Mouse (Mus musculus) liver, adult 2 months (tissue): ENCODE measurements around the gene Ptk6.

Source experiments
- CTCF ChIP-seq: fragments of 200-500 bp; IDR thresholded peaks from 2 replicates; pipeline ENCODE4 v1.5.1; 2011; ENCODE audit warnings: low read depth, low read length, control low read depth
- POLR2A ChIP-seq: fragments of 200-500 bp; IDR thresholded peaks from 2 replicates; pipeline ENCODE4 v1.6.1; 2011; ENCODE audit warnings: low read length, control low read depth; ENCODE audit not compliant: insufficient read depth; ENCODE audit errors: extremely low read depth

- TF ChIP-seq CTCF (no peak), POLR2A (no peak)
Observed at GRCm38 (mm10) chr2:181218881-181219485, 16.4 kb upstream of the Ptk6 start.
